Mouse (Mus musculus) limb, embryonic 14.5 days (tissue): ENCODE data around the gene Hic2. TPM values are rescaled to one million over a fixed set of nuclear protein-coding genes. Genes with fewer than 3 reads are reported as not detected.

ENCODE experiments used
- ATAC-seq: fragments of 200-750 bp; cut with Nextera tagmentation; 2 replicates; pipeline ENCODE4 v1.8.0; 2017; ENCODE audit warnings: low read depth, moderate number of reproducible peaks, moderate TSS enrichment; ENCODE audit not compliant: low FRiP score
- DNase-seq: peaks from one replicate; pipeline ENCODE4 v3.0.0-alpha.2; 2015; ENCODE audit warnings: low spot score
- H3K27ac ChIP-seq: fragments of 300-500 bp; sonication (generic); replicated peaks from 2 replicates; pipeline ENCODE4 v1.5.1; 2014; ENCODE audit warnings: low read depth, mild to moderate bottlenecking, low read length, moderate library complexity, mixed read lengths
- H3K27me3 ChIP-seq: fragments of 300-500 bp; sonication (generic); 2 replicates; pipeline ENCODE4 v1.6.1; 2014; ENCODE audit warnings: low read length, mixed read lengths; ENCODE audit not compliant: control insufficient read depth, insufficient read depth
- H3K36me3 ChIP-seq: fragments of 300-500 bp; sonication (generic); 2 replicates; pipeline ENCODE4 v1.6.1; 2014; ENCODE audit warnings: mild to moderate bottlenecking, low read length, moderate library complexity, mixed read lengths; ENCODE audit not compliant: control insufficient read depth, insufficient read depth
- H3K4me1 ChIP-seq: fragments of 300-500 bp; sonication (generic); 2 replicates; pipeline ENCODE4 v1.6.1; 2014; ENCODE audit warnings: antibody characterized with exemption, low read length, mixed read lengths; ENCODE audit not compliant: control insufficient read depth, insufficient read depth
- H3K4me2 ChIP-seq: fragments of 300-500 bp; sonication (generic); replicated peaks from 2 replicates; pipeline ENCODE4 v1.6.1; 2014; ENCODE audit warnings: low read depth, mild to moderate bottlenecking, low read length, moderate library complexity; ENCODE audit not compliant: severe bottlenecking
- H3K4me3 ChIP-seq: fragments of 300-500 bp; sonication (generic); replicated peaks from 2 replicates; pipeline ENCODE4 v1.5.1; 2014; ENCODE audit warnings: low read length
- H3K9ac ChIP-seq: fragments of 300-500 bp; sonication (generic); 2 replicates; pipeline ENCODE4 v1.6.1; 2014; ENCODE audit warnings: mild to moderate bottlenecking, low read depth, low read length, moderate library complexity; ENCODE audit not compliant: severe bottlenecking
- H3K9me3 ChIP-seq: fragments of 300-500 bp; sonication (generic); 2 replicates; pipeline ENCODE4 v1.6.1; 2016; ENCODE audit warnings: low read length; ENCODE audit not compliant: control insufficient read depth
- POLR2A ChIP-seq: fragments of 200-500 bp; IDR thresholded peaks from 2 replicates; pipeline ENCODE4 v1.8.0; 2012; ENCODE audit warnings: inconsistent platforms, mild to moderate bottlenecking, moderate library complexity, borderline replicate concordance; ENCODE audit not compliant: insufficient read depth, insufficient read length; ENCODE audit errors: extremely low read depth
- WGBS: fragments of 180-500 bp; shearing (Covaris S2); extraction: QIAGEN DNeasy Blood & Tissue Kit; methylation state at CpG from one replicate; pipeline ENCODE4 v1.1.7; 2014; 5-methylcytosine and 5-hydroxymethylcytosine counted together
- polyA plus RNA-seq, 2 experiments: library from polyadenylated mRNA; depleted of rRNA in 1 of 2; stranded (reverse) in 1 of 2; unstranded in 1 of 2; fragments of >200 nt; fragmentation: Nextera tagmentation in 1 of 2; extraction: Ambion mirVana in 1 of 2; gene quantifications; 2 replicates each; pipeline versions ENCODE4 v1.2.1 to v1.2.3; 2012 to 2014

Hic2 gene
- polyA plus RNA-seq, 2 experiments, result 4.6 to 7.8 TPM

DNA sequence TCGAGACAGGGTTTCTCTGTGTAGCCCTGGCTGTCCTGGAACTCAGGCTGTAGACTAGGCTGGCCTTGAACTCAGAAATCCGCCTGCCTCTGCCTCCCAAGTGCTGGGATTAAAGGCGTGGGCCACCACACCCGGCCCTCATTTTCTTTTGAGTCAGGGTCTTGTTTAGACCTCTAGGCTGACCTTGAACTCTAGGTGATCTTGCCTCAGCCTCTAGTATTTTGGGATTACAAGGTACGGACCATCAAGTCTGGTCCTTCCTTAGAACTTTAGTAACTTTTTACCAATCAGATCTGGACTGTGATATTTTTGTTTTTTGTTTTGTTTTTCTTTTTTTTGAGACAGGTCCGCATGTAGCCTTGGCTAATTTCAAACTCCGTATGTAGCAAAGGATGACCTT, 42.3 kb downstream of the Hic2 start, which contains the start of gene Tmem191c:
Gene Tmem191c, plus strand, starts transcription at position 357 of the 400 bp plus-strand sequence.
- Histone ChIP-seq H3K4me3 (peak within 1 kb of the TSS; percentile 56), H3K9ac (peak within 1 kb of the TSS; percentile 50; the same call in 1 of the 2 replicates), H3K9me3 (peaks cover 4% of the 10 kb centered on the region), H3K27ac (peak within 1 kb of the TSS; percentile 72), H3K36me3 (peaks cover 15% of the 10 kb centered on the region), H3K27me3 (peaks cover 21% of the 10 kb centered on the region), H3K4me2 (peak within 1 kb of the TSS; percentile 92), H3K4me1 (peaks cover 16% of the 10 kb centered on the region)
- DNase-seq, result no peak
- TF ChIP-seq POLR2A, result no peak
- WGBS, result 57% methylated on average over 7 of the region's 7 CpGs
- no peak for ATAC-seq

DNA sequence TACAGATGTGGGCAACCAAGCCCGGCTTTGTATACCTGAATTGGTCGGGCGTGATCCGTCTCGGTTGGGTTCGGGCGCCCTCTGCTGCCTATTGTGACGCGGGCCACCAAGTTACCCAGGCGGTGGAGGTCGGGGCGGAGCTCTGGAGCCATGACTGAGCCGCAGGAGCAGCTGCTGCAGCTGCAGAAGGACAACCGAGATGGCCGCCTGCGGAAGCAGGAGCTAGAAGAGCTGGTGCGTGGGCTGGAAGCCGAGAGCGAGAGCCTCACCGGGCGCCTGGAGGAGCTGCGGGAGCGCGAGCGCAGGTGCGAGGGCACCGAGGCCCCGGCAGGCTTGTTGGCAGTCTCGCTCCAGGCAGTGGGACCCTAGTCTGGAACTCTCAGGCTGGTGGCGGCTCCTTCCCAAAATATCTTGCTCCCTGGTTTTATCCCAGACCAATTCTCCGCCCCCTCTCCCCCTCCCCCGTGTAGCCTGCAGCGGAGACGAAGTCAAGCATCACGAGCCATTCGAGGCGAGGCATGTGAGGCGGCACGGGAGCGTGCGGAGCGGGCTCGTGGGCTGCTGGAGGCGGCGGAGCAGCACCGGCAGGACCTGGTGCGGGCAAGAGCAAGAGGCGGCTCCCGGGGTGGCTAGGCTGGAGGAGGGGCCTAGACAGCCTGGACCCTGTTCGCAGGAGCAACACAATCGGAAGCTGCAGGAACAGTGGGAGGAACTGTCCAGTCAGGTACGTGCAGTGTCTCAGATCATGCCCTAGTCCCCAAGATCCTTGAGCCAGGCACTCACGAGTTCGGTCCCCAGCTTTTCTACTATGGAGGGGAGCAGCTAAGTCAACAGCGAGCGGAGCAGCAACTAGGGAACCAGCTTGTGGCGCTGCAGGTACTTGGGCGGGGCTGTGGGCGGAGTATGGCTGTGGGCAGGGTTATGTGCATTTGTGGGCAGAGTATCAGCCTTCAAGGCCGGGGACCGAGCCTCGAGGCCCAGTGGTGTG, 43.1 kb downstream of the Hic2 start:
- Histone ChIP-seq H3K9me3 (no peaks in the 10 kb centered on the region), H3K27ac (peak overlapping the region; percentile 72), H3K4me3 (peak overlapping the region; percentile 56), H3K4me2 (peak overlapping the region; percentile 92), H3K27me3 (peaks cover 21% of the 10 kb centered on the region), H3K36me3 (peaks cover 23% of the 10 kb centered on the region), H3K4me1 (peaks cover 16% of the 10 kb centered on the region), H3K9ac (peak overlapping the region; percentile 50; the same call in 1 of the 2 replicates)
- under 1% methylated on average over 57 of the region's 62 CpGs for WGBS
- DNase-seq (peak; percentile 91), ATAC-seq (peak; percentile 91)
- TF ChIP-seq POLR2A, result no peak

DNA sequence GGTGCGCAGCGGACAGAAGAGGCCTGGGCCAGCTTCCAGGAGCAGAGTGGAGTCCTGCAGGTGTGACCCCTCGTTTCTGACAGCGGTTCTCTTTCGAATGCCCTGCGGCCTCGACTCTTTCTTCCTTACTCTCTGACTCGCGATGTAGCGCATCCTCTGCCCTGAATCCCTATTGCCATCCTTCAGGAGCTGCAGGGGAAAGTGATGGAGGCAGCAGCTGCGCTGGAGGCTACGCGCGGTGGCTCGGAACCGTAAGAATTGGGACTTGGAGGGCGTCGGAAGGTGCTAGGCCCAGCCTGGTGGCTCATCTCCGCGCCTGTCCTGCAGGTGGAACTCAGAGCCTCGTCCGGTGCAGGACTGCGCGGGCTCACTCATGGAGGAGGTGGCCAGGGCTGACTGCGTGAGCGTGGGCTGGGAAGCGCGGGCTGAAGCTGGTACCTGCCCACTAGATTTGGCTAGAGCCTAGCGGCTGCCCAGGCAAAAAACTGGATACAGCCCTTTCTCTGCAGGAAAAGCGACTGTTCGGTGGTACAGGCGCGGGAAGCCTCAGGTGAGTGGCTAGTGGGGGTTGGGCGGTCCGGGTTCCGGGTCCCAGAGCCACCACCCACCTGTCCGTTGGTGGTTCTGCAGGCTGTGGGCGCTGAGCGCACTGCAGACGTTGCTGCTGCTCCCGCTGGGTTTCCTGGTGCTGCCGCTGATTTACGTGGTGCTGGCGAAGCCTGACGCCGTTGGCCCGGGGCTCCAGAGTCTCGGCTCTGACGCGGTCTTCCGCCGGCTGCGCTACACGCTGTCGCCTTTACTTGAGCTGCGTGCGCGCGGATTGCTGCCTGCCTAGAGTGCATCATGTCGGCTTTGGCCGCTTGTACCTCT, 44.2 kb downstream of the Hic2 start:
- H3K27me3 ChIP-seq, result peaks cover 21% of the 10 kb centered on the region
- H3K4me2 ChIP-seq, result peak overlapping the region; percentile 92
- peaks cover 16% of the 10 kb centered on the region for H3K4me1 ChIP-seq
- H3K27ac ChIP-seq, result no peak overlapping the region
- peak overlapping the region; percentile 56 for H3K4me3 ChIP-seq
- DNase-seq (peak; percentile 36), ATAC-seq (no peak)
- TF ChIP-seq POLR2A, result no peak
- peak overlapping the region; percentile 5; the same call in 1 of the 2 replicates for H3K9ac ChIP-seq
- 3% methylated on average over 60 of the region's 61 CpGs for WGBS
- H3K9me3 ChIP-seq, result no peaks in the 10 kb centered on the region
- H3K36me3 ChIP-seq, result peaks cover 34% of the 10 kb centered on the region

DNA sequence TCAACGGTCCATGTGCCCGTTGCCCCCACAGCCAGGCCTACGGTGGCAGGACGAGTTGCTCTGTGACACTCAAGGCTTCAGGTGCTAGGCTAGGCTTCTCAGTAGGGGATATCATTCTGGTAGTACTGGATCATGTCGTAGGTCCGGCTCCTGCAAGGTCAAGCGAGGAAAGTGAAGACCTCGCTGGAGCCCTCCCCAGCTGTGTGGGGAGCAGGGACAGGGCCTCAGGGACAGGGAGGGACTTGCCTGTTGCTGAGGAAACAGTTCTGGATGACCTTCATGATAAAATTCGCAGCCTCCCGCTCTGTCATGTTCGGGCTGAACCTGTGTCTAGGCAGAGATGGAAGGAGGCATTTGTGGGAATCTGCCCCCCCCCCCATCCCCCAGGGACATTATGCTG, 47.1 kb downstream of the Hic2 start:
- ATAC-seq (no peak), DNase-seq (no peak)
- H3K27ac ChIP-seq, result no peak overlapping the region
- no peak for TF ChIP-seq POLR2A
- H3K4me1 ChIP-seq, result peaks cover 16% of the 10 kb centered on the region
- 93% methylated on average over 11 of the region's 11 CpGs for whole genome bisulfite sequencing
- no peaks in the 10 kb centered on the region for H3K9me3 ChIP-seq
- peaks cover 21% of the 10 kb centered on the region for H3K27me3 ChIP-seq
- H3K4me2 ChIP-seq, result no peak overlapping the region
- no peak overlapping the region for H3K9ac ChIP-seq
- H3K36me3 ChIP-seq, result peaks cover 55% of the 10 kb centered on the region
- H3K4me3 ChIP-seq, result no peak overlapping the region

GRCm38 (mm10) chr16:17283151-17283550, 49.8 kb downstream of the Hic2 start:
- DNase-seq (no peak), ATAC-seq (no peak)
- Histone ChIP-seq H3K9ac (no peak overlapping the region), H3K4me3 (no peak overlapping the region), H3K36me3 (peaks cover 69% of the 10 kb centered on the region), H3K27ac (no peak overlapping the region), H3K4me2 (no peak overlapping the region), H3K4me1 (no peaks in the 10 kb centered on the region), H3K9me3 (no peaks in the 10 kb centered on the region), H3K27me3 (peaks cover 7% of the 10 kb centered on the region)
- 87% methylated on average over 6 of the region's 6 CpGs for WGBS
- no peak for TF ChIP-seq POLR2A
